Mouse (Mus musculus): ENCODE data around the gene Cntnap2. TPM values are rescaled to one million over a fixed set of nuclear protein-coding genes. Genes with fewer than 3 reads are reported as not detected.
"Not testable (repeated sequence)": the region's sequence is repeated elsewhere in the genome, so short reads cannot be mapped to it uniquely, and the experiment has no call there.

The Cntnap2 gene
- polyA plus RNA-seq, 1 experiment from 2014 or later = 0.75 TPM

DNA sequence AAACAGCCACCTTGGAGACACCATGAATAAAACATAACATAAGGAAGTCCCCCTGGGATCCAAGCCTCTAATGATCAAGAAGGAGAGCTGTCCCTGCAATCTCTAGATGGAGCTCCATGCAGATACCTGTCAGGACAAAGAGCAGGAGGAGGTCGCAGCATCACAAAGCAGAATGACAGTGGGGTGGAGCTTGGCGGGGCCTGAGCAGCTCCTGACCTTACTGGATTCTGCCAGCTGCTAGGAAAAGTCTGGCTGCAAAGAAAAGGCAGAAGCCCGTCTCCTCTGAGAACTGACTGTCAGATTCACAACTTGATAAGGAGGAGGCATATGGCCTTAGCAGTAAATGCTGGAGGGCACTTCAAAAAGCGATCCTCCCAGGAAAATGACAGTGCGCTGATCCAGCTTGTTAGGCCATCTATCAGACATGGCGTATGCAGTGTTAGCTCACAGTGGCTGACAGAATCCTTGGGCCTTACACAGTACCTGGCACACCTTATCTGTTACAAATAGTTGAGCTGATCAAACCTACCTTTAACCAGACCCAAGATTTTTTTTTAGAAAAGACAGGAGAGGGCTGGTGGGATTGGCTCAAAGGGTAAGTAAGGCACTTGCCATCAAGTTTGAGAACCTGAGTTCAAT, 2050.5 kb downstream of the Cntnap2 start:
- H3K9me3 ChIP-seq (ENCODE audit: control insufficient read depth, low read length) = no peaks in the 10 kb centered on the region
- H3K9ac ChIP-seq (ENCODE audit: low read length) = no peak overlapping the region
- H3K27me3 ChIP-seq (ENCODE audit: control insufficient read depth, insufficient read depth, low read length) = no peaks in the 10 kb centered on the region
- H3K4me1 ChIP-seq (ENCODE audit: control insufficient read depth, insufficient read depth, low read length) = no peaks in the 10 kb centered on the region
- H3K4me3 ChIP-seq (ENCODE audit: low read depth, low read length) = no peak overlapping the region
- H3K4me2 ChIP-seq (ENCODE audit: low read depth, severe bottlenecking) = no peak overlapping the region
- ATAC-seq (ENCODE audit: insufficient number of reproducible peaks, low FRiP score, low TSS enrichment, low read depth) (no peak), DNase-seq (ENCODE audit: low spot score) (no peak)
- 37% methylated on average over 6 of the region's 6 CpGs for WGBS
- no peaks in the 10 kb centered on the region for H3K36me3 ChIP-seq (ENCODE audit: control insufficient read depth, insufficient read depth, low read length)
- H3K27ac ChIP-seq (replicated peaks; ENCODE audit: low read depth, low read length) = no peak overlapping the region

DNA sequence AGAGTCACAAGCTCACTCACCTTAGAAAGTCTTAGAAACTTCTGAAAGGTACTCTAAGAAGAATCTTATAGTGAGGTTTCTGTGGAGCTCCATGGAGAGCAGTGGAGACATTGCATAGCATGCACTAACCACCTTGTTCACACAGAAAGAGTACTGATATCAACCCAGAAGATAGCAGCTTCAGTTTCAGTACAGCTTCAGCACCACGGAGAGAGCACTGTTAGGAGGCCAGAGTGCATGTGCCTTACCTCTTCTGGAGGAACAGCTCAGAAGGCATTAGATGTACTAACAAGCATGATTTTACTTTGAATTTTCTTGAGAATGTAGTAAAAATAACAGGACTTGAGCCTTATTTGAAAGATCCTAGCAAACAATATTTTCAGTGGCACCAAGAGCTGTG, 2074.9 kb downstream of the Cntnap2 start:
- H3K9ac ChIP-seq (ENCODE audit: low read length); H3K27me3 ChIP-seq (ENCODE audit: control insufficient read depth, insufficient read depth, low read length); H3K4me1 ChIP-seq (ENCODE audit: control insufficient read depth, insufficient read depth, low read length); H3K4me2 ChIP-seq (ENCODE audit: low read depth, severe bottlenecking); H3K36me3 ChIP-seq (ENCODE audit: control insufficient read depth, insufficient read depth, low read length); H3K4me3 ChIP-seq (ENCODE audit: low read depth, low read length); H3K9me3 ChIP-seq (ENCODE audit: control insufficient read depth, low read length); H3K27ac ChIP-seq (replicated peaks; ENCODE audit: low read depth, low read length); DNase-seq (ENCODE audit: low spot score); ATAC-seq (ENCODE audit: insufficient number of reproducible peaks, low FRiP score, low TSS enrichment, low read depth): not testable (repeated sequence)
- no CpG with 5 or more reads among the region's 1 CpGs for WGBS

- ATAC-seq (ENCODE audit: insufficient number of reproducible peaks, low FRiP score, low TSS enrichment, low read depth); DNase-seq (ENCODE audit: low spot score); H3K36me3 ChIP-seq (ENCODE audit: control insufficient read depth, insufficient read depth, low read length); H3K4me2 ChIP-seq (ENCODE audit: low read depth, severe bottlenecking); H3K4me1 ChIP-seq (ENCODE audit: control insufficient read depth, insufficient read depth, low read length); H3K27me3 ChIP-seq (ENCODE audit: control insufficient read depth, insufficient read depth, low read length); H3K27ac ChIP-seq (replicated peaks; ENCODE audit: low read depth, low read length); H3K9ac ChIP-seq (ENCODE audit: low read length); H3K4me3 ChIP-seq (ENCODE audit: low read depth, low read length); H3K9me3 ChIP-seq (ENCODE audit: control insufficient read depth, low read length): not testable (repeated sequence)
- WGBS = no CpG with 5 or more reads among the region's 1 CpGs
Observed at GRCm38 (mm10) chr6:47153018-47153417, 2093.9 kb downstream of the Cntnap2 start.

GRCm38 (mm10) chr6:47174580-47175294, 2115.6 kb downstream of the Cntnap2 start:
- H3K4me3 ChIP-seq (ENCODE audit: low read depth, low read length); DNase-seq (ENCODE audit: low spot score); H3K4me1 ChIP-seq (ENCODE audit: control insufficient read depth, insufficient read depth, low read length); H3K27ac ChIP-seq (replicated peaks; ENCODE audit: low read depth, low read length); H3K9me3 ChIP-seq (ENCODE audit: control insufficient read depth, low read length); H3K4me2 ChIP-seq (ENCODE audit: low read depth, severe bottlenecking); H3K9ac ChIP-seq (ENCODE audit: low read length); H3K36me3 ChIP-seq (ENCODE audit: control insufficient read depth, insufficient read depth, low read length); H3K27me3 ChIP-seq (ENCODE audit: control insufficient read depth, insufficient read depth, low read length); ATAC-seq (ENCODE audit: insufficient number of reproducible peaks, low FRiP score, low TSS enrichment, low read depth): not testable (repeated sequence)
- 46% methylated on average over 8 of the region's 8 CpGs for WGBS

GRCm38 (mm10) chr6:47175356-47176156, 2116.4 kb downstream of the Cntnap2 start:
- H3K9me3 ChIP-seq (ENCODE audit: control insufficient read depth, low read length); H3K4me2 ChIP-seq (ENCODE audit: low read depth, severe bottlenecking); H3K27me3 ChIP-seq (ENCODE audit: control insufficient read depth, insufficient read depth, low read length); H3K36me3 ChIP-seq (ENCODE audit: control insufficient read depth, insufficient read depth, low read length); H3K9ac ChIP-seq (ENCODE audit: low read length); H3K4me1 ChIP-seq (ENCODE audit: control insufficient read depth, insufficient read depth, low read length); H3K27ac ChIP-seq (replicated peaks; ENCODE audit: low read depth, low read length); H3K4me3 ChIP-seq (ENCODE audit: low read depth, low read length): not testable (repeated sequence)
- WGBS = 20% methylated on average over 10 of the region's 10 CpGs
- peak; percentile 43 for DNase-seq (ENCODE audit: low spot score)
- 0 out of 2 replicates have a peak, but pooled peaks have one; percentile 51 for ATAC-seq (ENCODE audit: insufficient number of reproducible peaks, low FRiP score, low TSS enrichment, low read depth)

DNA sequence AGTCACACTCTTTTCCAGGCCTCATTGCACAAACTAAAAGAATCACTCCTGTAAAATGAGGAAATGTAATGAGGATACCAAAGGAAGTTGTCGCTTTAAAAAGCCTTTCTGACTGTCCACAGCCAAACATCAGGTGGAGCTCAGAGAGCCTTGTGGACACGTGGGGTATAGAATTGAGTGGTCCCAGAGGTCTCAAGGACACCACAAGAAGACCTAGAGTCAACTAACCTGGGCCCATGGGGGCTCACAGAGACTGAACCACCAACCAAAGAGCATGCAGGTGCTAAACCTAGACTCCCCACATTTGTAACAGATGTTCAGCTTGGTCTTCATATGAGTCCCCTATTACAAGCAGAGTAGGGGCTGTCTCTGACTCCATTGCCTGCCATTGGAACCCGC, 2117.0 kb downstream of the Cntnap2 start:
- H3K27me3 ChIP-seq (ENCODE audit: control insufficient read depth, insufficient read depth, low read length); H3K9ac ChIP-seq (ENCODE audit: low read length); DNase-seq (ENCODE audit: low spot score); H3K4me2 ChIP-seq (ENCODE audit: low read depth, severe bottlenecking); H3K4me1 ChIP-seq (ENCODE audit: control insufficient read depth, insufficient read depth, low read length); H3K27ac ChIP-seq (replicated peaks; ENCODE audit: low read depth, low read length); H3K9me3 ChIP-seq (ENCODE audit: control insufficient read depth, low read length); H3K36me3 ChIP-seq (ENCODE audit: control insufficient read depth, insufficient read depth, low read length); H3K4me3 ChIP-seq (ENCODE audit: low read depth, low read length); ATAC-seq (ENCODE audit: insufficient number of reproducible peaks, low FRiP score, low TSS enrichment, low read depth): not testable (repeated sequence)
- 63% methylated on average over 3 of the region's 3 CpGs for WGBS

DNA sequence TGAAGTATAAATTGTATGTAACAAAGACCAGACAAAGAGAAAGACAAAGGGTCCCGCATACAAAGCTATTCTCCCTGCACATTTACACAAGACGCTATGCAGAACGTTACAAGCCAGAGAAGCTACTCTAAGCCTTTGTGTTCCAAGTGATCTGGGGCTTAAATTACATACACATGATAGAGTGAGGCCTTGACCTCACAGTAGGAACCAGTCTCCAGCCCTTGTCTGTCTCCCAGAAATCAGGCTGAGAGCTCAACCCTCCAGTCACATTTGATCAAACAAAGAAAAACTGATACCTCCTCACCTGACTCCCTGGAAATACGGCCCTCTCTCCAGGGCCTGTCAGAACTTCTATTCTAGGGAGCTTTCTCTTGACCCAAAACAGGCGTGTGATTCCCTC, 2122.2 kb downstream of the Cntnap2 start:
- H3K9ac ChIP-seq (ENCODE audit: low read length); H3K36me3 ChIP-seq (ENCODE audit: control insufficient read depth, insufficient read depth, low read length); H3K9me3 ChIP-seq (ENCODE audit: control insufficient read depth, low read length); H3K4me1 ChIP-seq (ENCODE audit: control insufficient read depth, insufficient read depth, low read length); H3K4me3 ChIP-seq (ENCODE audit: low read depth, low read length); H3K27ac ChIP-seq (replicated peaks; ENCODE audit: low read depth, low read length); H3K27me3 ChIP-seq (ENCODE audit: control insufficient read depth, insufficient read depth, low read length); H3K4me2 ChIP-seq (ENCODE audit: low read depth, severe bottlenecking); ATAC-seq (ENCODE audit: insufficient number of reproducible peaks, low FRiP score, low TSS enrichment, low read depth); DNase-seq (ENCODE audit: low spot score): not testable (repeated sequence)
- 73% methylated on average over 5 of the region's 5 CpGs for WGBS

DNA sequence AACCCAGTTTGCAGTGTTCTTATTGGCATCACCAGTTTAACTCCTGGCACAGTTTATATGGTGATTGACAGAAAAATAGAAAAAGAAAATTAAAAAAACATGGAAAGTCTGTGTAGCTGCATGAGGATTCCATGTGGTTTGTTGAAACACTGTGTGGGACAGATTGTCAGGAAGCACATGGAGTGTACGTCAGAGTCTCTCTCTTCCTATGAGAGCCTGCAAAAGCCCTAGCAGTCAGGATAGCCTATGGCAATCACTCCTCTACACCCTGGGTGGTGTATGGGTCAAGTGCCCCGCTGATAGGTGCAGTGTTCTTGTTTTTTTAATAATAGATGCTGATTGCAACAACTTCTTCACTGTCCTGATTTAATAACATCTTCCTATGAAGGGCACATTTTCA, 2123.1 kb downstream of the Cntnap2 start:
- ATAC-seq (ENCODE audit: insufficient number of reproducible peaks, low FRiP score, low TSS enrichment, low read depth) (no peak), DNase-seq (ENCODE audit: low spot score) (no peak)
- 72% methylated on average over 2 of the region's 2 CpGs for WGBS
- Histone ChIP-seq H3K4me3 (ENCODE audit: low read depth, low read length) (no peak overlapping the region), H3K4me1 (ENCODE audit: control insufficient read depth, insufficient read depth, low read length) (no peaks in the 10 kb centered on the region), H3K9ac (ENCODE audit: low read length) (no peak overlapping the region), H3K4me2 (ENCODE audit: low read depth, severe bottlenecking) (no peak overlapping the region), H3K9me3 (ENCODE audit: control insufficient read depth, low read length) (no peaks in the 10 kb centered on the region), H3K36me3 (ENCODE audit: control insufficient read depth, insufficient read depth, low read length) (no peaks in the 10 kb centered on the region), H3K27ac (replicated peaks; ENCODE audit: low read depth, low read length) (no peak overlapping the region), H3K27me3 (ENCODE audit: control insufficient read depth, insufficient read depth, low read length) (no peaks in the 10 kb centered on the region)
